Mouse (Mus musculus): ENCODE measurements around the gene Ube2e1. TPM values are rescaled to one million over a fixed set of nuclear protein-coding genes. Genes with fewer than 3 reads are reported as not detected.

Gene Ube2e1
- polyA plus RNA-seq, 1 experiment from 2014 or later = 107 TPM

- no peak for DNase-seq (ENCODE audit: low spot score)
- H3K9me3 ChIP-seq = no peaks in the 10 kb centered on the region
- 69% methylated on average over 3 of the region's 3 CpGs for WGBS
- peaks cover 7% of the 10 kb centered on the region for H3K27me3 ChIP-seq (ENCODE audit: insufficient read depth, poor library complexity, severe bottlenecking)
- peaks cover 28% of the 10 kb centered on the region for H3K4me1 ChIP-seq
- H3K27ac ChIP-seq = no peak overlapping the region
- peaks cover 4% of the 10 kb centered on the region; the same call in 1 of the 2 replicates for H3K36me3 ChIP-seq
- H3K4me3 ChIP-seq = no peak overlapping the region
Observed at GRCm38 (mm10) chr14:18302750-18303149, 28.9 kb downstream of the Ube2e1 start.

GRCm38 (mm10) chr14:18301591-18301990, 30.1 kb downstream of the Ube2e1 start:
- H3K27me3 ChIP-seq (ENCODE audit: insufficient read depth, poor library complexity, severe bottlenecking) = peaks cover 7% of the 10 kb centered on the region
- WGBS = 31% methylated on average over 3 of the region's 3 CpGs
- H3K4me3 ChIP-seq = no peak overlapping the region
- peaks cover 4% of the 10 kb centered on the region; the same call in 1 of the 2 replicates for H3K36me3 ChIP-seq
- peaks cover 28% of the 10 kb centered on the region for H3K4me1 ChIP-seq
- H3K9me3 ChIP-seq = no peaks in the 10 kb centered on the region
- H3K27ac ChIP-seq = no peak overlapping the region
- no peak for DNase-seq (ENCODE audit: low spot score)

- Histone ChIP-seq H3K36me3 (peaks cover 4% of the 10 kb centered on the region; the same call in 1 of the 2 replicates), H3K9me3 (no peaks in the 10 kb centered on the region), H3K4me1 (peaks cover 28% of the 10 kb centered on the region), H3K27me3 (ENCODE audit: insufficient read depth, poor library complexity, severe bottlenecking) (peaks cover 7% of the 10 kb centered on the region), H3K27ac (no peak overlapping the region), H3K4me3 (no peak overlapping the region)
- 85% methylated on average over 2 of the region's 2 CpGs for WGBS
- no peak for DNase-seq (ENCODE audit: low spot score)
Observed at GRCm38 (mm10) chr14:18300676-18301075, 31.0 kb downstream of the Ube2e1 start.

GRCm38 (mm10) chr14:18298874-18299273, 32.8 kb downstream of the Ube2e1 start:
- Histone ChIP-seq H3K9me3 (no peaks in the 10 kb centered on the region), H3K4me1 (peaks cover 23% of the 10 kb centered on the region), H3K36me3 (peaks cover 4% of the 10 kb centered on the region; the same call in 1 of the 2 replicates), H3K27me3 (ENCODE audit: insufficient read depth, poor library complexity, severe bottlenecking) (peaks cover 7% of the 10 kb centered on the region), H3K27ac (no peak overlapping the region), H3K4me3 (no peak overlapping the region)
- WGBS = 82% methylated on average over 2 of the region's 2 CpGs
- DNase-seq (ENCODE audit: low spot score) = no peak

GRCm38 (mm10) chr14:18297441-18297840, 34.2 kb downstream of the Ube2e1 start:
- H3K27me3 ChIP-seq (ENCODE audit: insufficient read depth, poor library complexity, severe bottlenecking) = peaks cover 7% of the 10 kb centered on the region
- H3K4me3 ChIP-seq = no peak overlapping the region
- 87% methylated on average over 2 of the region's 2 CpGs for WGBS
- no peak overlapping the region for H3K27ac ChIP-seq
- peaks cover 10% of the 10 kb centered on the region; the same call in 1 of the 2 replicates for H3K4me1 ChIP-seq
- no peaks in the 10 kb centered on the region for H3K9me3 ChIP-seq
- peaks cover 4% of the 10 kb centered on the region; the same call in 1 of the 2 replicates for H3K36me3 ChIP-seq
- DNase-seq (ENCODE audit: low spot score) = no peak

GRCm38 (mm10) chr14:18292578-18292977, 39.1 kb downstream of the Ube2e1 start:
- no peaks in the 10 kb centered on the region for H3K9me3 ChIP-seq
- H3K4me3 ChIP-seq = no peak overlapping the region
- no peaks in the 10 kb centered on the region for H3K36me3 ChIP-seq
- no peaks in the 10 kb centered on the region for H3K27me3 ChIP-seq (ENCODE audit: insufficient read depth, poor library complexity, severe bottlenecking)
- DNase-seq (ENCODE audit: low spot score) = no peak
- WGBS = 91% methylated on average over 3 of the region's 3 CpGs
- H3K27ac ChIP-seq = no peak overlapping the region
- H3K4me1 ChIP-seq = no peaks in the 10 kb centered on the region

GRCm38 (mm10) chr14:18292111-18292510, 39.5 kb downstream of the Ube2e1 start:
- no peaks in the 10 kb centered on the region for H3K36me3 ChIP-seq
- H3K4me1 ChIP-seq = no peaks in the 10 kb centered on the region
- no peaks in the 10 kb centered on the region for H3K9me3 ChIP-seq
- H3K27ac ChIP-seq = no peak overlapping the region
- no peak overlapping the region for H3K4me3 ChIP-seq
- 74% methylated on average over 3 of the region's 3 CpGs for WGBS
- H3K27me3 ChIP-seq (ENCODE audit: insufficient read depth, poor library complexity, severe bottlenecking) = no peaks in the 10 kb centered on the region
- DNase-seq (ENCODE audit: low spot score) = no peak

- no peaks in the 10 kb centered on the region for H3K9me3 ChIP-seq
- H3K4me1 ChIP-seq = no peaks in the 10 kb centered on the region
- H3K27me3 ChIP-seq (ENCODE audit: insufficient read depth, poor library complexity, severe bottlenecking) = no peaks in the 10 kb centered on the region
- 65% methylated on average over 2 of the region's 2 CpGs for WGBS
- H3K4me3 ChIP-seq = no peak overlapping the region
- H3K36me3 ChIP-seq = peaks cover 4% of the 10 kb centered on the region; the same call in 1 of the 2 replicates
- H3K27ac ChIP-seq = no peak overlapping the region
- no peak for DNase-seq (ENCODE audit: low spot score)
Observed at GRCm38 (mm10) chr14:18287391-18287790, 44.3 kb downstream of the Ube2e1 start.

GRCm38 (mm10) chr14:18286441-18286840, 45.2 kb downstream of the Ube2e1 start:
- no peaks in the 10 kb centered on the region for H3K9me3 ChIP-seq
- no peak for DNase-seq (ENCODE audit: low spot score)
- peaks cover 11% of the 10 kb centered on the region; the same call in 1 of the 2 replicates for H3K36me3 ChIP-seq
- H3K4me1 ChIP-seq = no peaks in the 10 kb centered on the region
- no peak overlapping the region for H3K4me3 ChIP-seq
- 95% methylated on average over 2 of the region's 2 CpGs for WGBS
- no peak overlapping the region for H3K27ac ChIP-seq
- H3K27me3 ChIP-seq (ENCODE audit: insufficient read depth, poor library complexity, severe bottlenecking) = no peaks in the 10 kb centered on the region

GRCm38 (mm10) chr14:18285476-18285875, 46.2 kb downstream of the Ube2e1 start:
- H3K9me3 ChIP-seq = no peaks in the 10 kb centered on the region
- H3K36me3 ChIP-seq = peaks cover 11% of the 10 kb centered on the region; the same call in 1 of the 2 replicates
- H3K4me3 ChIP-seq = no peak overlapping the region
- DNase-seq (ENCODE audit: low spot score) = no peak
- WGBS = 86% methylated on average over 3 of the region's 3 CpGs
- H3K27ac ChIP-seq = no peak overlapping the region
- H3K4me1 ChIP-seq = no peaks in the 10 kb centered on the region
- no peaks in the 10 kb centered on the region for H3K27me3 ChIP-seq (ENCODE audit: insufficient read depth, poor library complexity, severe bottlenecking)

- Histone ChIP-seq H3K4me3 (no peak overlapping the region), H3K9me3 (no peaks in the 10 kb centered on the region), H3K4me1 (no peaks in the 10 kb centered on the region), H3K27ac (no peak overlapping the region), H3K27me3 (ENCODE audit: insufficient read depth, poor library complexity, severe bottlenecking) (no peaks in the 10 kb centered on the region), H3K36me3 (peaks cover 20% of the 10 kb centered on the region)
- DNase-seq (ENCODE audit: low spot score) = no peak
- WGBS = 82% methylated on average over 2 of the region's 2 CpGs
Observed at GRCm38 (mm10) chr14:18284581-18284980, 47.1 kb downstream of the Ube2e1 start.

GRCm38 (mm10) chr14:18280375-18280774, 51.3 kb downstream of the Ube2e1 start:
- Histone ChIP-seq H3K4me1 (no peaks in the 10 kb centered on the region), H3K4me3 (no peak overlapping the region), H3K36me3 (peaks cover 50% of the 10 kb centered on the region), H3K27ac (no peak overlapping the region), H3K27me3 (ENCODE audit: insufficient read depth, poor library complexity, severe bottlenecking) (no peaks in the 10 kb centered on the region), H3K9me3 (no peaks in the 10 kb centered on the region)
- DNase-seq (ENCODE audit: low spot score) = no peak
- WGBS = 89% methylated on average over 5 of the region's 5 CpGs

- Histone ChIP-seq H3K27me3 (ENCODE audit: insufficient read depth, poor library complexity, severe bottlenecking) (no peaks in the 10 kb centered on the region), H3K9me3 (no peaks in the 10 kb centered on the region), H3K27ac (no peak overlapping the region), H3K36me3 (peaks cover 31% of the 10 kb centered on the region), H3K4me3 (no peak overlapping the region), H3K4me1 (no peaks in the 10 kb centered on the region)
- DNase-seq (ENCODE audit: low spot score) = no peak
- WGBS = 80% methylated on average over 1 of the region's 1 CpGs
Observed at GRCm38 (mm10) chr14:18274526-18274925, 57.1 kb downstream of the Ube2e1 start.

GRCm38 (mm10) chr14:18271666-18272065, 60.0 kb downstream of the Ube2e1 start:
- WGBS = 9% methylated on average over 7 of the region's 7 CpGs
- Histone ChIP-seq H3K27me3 (ENCODE audit: insufficient read depth, poor library complexity, severe bottlenecking) (no peaks in the 10 kb centered on the region), H3K27ac (peak overlapping the region; percentile 98), H3K9me3 (no peaks in the 10 kb centered on the region), H3K4me3 (peak overlapping the region; percentile 89), H3K36me3 (peaks cover 32% of the 10 kb centered on the region), H3K4me1 (no peaks in the 10 kb centered on the region)
- DNase-seq (ENCODE audit: low spot score) = no peak

Data from heart, embryonic 10.5 days (tissue).